Mouse (Mus musculus): Measurements from ENCODE around the gene Engase. TPM values are rescaled to one million over a fixed set of nuclear protein-coding genes. Genes with fewer than 3 reads are reported as not detected.
A peak's percentile ranks its signal among the peaks of the same experiment; 100 is the strongest.

The Engase gene
- polyA plus RNA-seq, 1 experiment from 2014 or later: 5.6 TPM

DNA sequence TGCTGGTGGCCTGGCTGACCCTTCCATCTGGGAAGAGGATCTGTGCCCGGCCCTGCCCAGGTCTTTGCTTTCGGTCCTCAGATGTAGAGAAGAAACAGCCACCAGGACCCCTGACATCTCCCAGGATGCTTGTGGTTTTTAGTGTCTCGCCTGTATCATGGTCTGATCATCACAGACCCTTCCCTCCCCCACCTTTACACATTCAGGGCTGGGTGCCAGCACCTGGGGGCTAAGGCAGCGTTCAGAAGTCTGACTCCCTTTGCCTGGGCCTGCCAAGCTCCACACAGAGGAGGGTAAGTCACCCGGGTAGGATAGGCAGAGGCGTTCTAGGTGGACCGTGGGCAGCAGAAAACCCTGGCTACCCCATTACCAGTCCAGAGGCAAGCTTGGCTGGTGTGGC is 31.7 kb downstream of the Engase start:
- WGBS (ENCODE audit: insufficient replicate concordance): 63% methylated on average over 7 of the region's 7 CpGs

DNA sequence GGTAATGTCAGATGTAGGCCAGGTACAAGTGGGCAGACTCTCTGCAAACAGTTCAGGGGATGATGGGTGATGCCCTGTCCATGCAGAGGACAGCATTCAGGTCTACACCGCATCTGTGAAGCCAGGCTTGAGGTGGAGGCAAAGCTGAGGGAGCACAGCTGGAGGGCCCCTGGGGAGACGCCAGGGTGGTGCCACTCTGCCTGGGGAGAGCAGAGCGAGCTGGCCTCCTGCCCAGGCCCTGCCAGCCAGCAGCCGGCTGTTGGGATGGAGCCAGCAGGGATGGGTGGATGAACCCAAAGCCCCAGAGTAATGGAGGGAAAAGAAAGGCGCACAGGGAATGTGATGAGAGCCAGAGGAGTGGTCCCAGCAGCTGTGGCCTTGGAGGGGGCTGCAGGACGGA is 35.2 kb downstream of the Engase start:
- no peak for ATAC-seq
- no peak for DNase-seq
- 66% methylated on average over 6 of the region's 6 CpGs for WGBS (ENCODE audit: insufficient replicate concordance)
- H3K9me3 ChIP-seq (ENCODE audit: low read length): no peaks in the 10 kb centered on the region
- H3K27me3 ChIP-seq (ENCODE audit: insufficient read depth, low read length): peaks cover 2% of the 10 kb centered on the region; the same call in 1 of the 2 replicates
- no peak overlapping the region for H3K27ac ChIP-seq (ENCODE audit: low read depth)
- no peaks in the 10 kb centered on the region for H3K4me1 ChIP-seq (ENCODE audit: insufficient read depth)
- H3K4me3 ChIP-seq (ENCODE audit: low read depth, low read length): no peak overlapping the region
- H3K4me2 ChIP-seq (ENCODE audit: low read depth, low read length): no peak overlapping the region
- TF ChIP-seq EP300 (IDR thresholded peaks at IDR 0.05; ENCODE audit: low read depth) (no peak), CTCF (IDR thresholded peaks at IDR 0.05; ENCODE audit: low read depth) (no peak)
- H3K36me3 ChIP-seq (replicated peaks; ENCODE audit: insufficient read depth, low read length): no peaks in the 10 kb centered on the region
- H3K9ac ChIP-seq (replicated peaks): no peak overlapping the region

More for the DNA sequence above, 31.7 kb downstream of the Engase start:
- no peak for ATAC-seq
- H3K9ac ChIP-seq (replicated peaks): no peak overlapping the region
- H3K36me3 ChIP-seq (replicated peaks; ENCODE audit: insufficient read depth, low read length): no peaks in the 10 kb centered on the region
- TF ChIP-seq EP300 (IDR thresholded peaks at IDR 0.05; ENCODE audit: low read depth) (no peak), CTCF (IDR thresholded peaks at IDR 0.05; ENCODE audit: low read depth) (no peak)
- no peak overlapping the region for H3K4me2 ChIP-seq (ENCODE audit: low read depth, low read length)
- no peak overlapping the region for H3K4me3 ChIP-seq (ENCODE audit: low read depth, low read length)
- no peak for DNase-seq
- no peaks in the 10 kb centered on the region for H3K4me1 ChIP-seq (ENCODE audit: insufficient read depth)
- no peak overlapping the region for H3K27ac ChIP-seq (ENCODE audit: low read depth)
- no peaks in the 10 kb centered on the region for H3K9me3 ChIP-seq (ENCODE audit: low read length)
- peaks cover 13% of the 10 kb centered on the region; the same call in 1 of the 2 replicates for H3K27me3 ChIP-seq (ENCODE audit: insufficient read depth, low read length)

DNA sequence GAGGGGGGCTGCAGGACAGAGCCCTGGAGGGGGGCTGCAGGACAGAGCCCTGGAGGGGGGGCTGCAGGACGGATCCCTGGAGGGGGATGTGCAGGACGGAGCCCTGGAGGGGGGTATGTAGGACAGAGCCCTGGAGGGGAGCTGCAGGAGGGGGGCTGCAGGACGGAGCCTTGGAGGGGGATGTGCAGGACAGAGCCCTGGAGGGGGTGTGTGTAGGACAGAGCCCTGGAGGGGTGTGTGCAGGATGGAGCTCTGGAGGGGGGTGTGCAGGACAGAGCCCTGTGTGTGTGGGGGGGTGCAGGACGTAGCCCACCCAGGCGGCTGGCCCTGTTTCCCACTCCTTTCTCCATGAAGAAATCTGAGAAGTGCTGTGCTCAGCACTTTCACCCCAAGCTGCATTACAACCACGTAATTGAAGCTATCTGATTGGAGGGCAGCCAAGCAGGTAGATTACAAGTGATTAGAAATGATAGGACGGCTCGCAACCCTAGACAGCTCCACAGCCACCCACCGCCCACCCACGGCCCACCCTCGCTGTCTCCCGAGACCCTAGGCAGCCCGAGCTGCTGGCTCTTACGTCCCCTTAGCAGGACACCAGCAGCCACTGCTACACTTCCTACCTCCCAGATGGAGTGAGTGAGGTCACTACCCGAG is 35.8 kb downstream of the Engase start:
- WGBS (ENCODE audit: insufficient replicate concordance): 61% methylated on average over 14 of the region's 15 CpGs
- Histone ChIP-seq H3K27ac (ENCODE audit: low read depth) (no peak overlapping the region), H3K4me1 (ENCODE audit: insufficient read depth) (no peaks in the 10 kb centered on the region), H3K27me3 (ENCODE audit: insufficient read depth, low read length) (peaks cover 2% of the 10 kb centered on the region; the same call in 1 of the 2 replicates), H3K4me3 (ENCODE audit: low read depth, low read length) (no peak overlapping the region), H3K9me3 (ENCODE audit: low read length) (no peaks in the 10 kb centered on the region), H3K9ac (replicated peaks) (no peak overlapping the region), H3K4me2 (ENCODE audit: low read depth, low read length) (no peak overlapping the region), H3K36me3 (replicated peaks; ENCODE audit: insufficient read depth, low read length) (no peaks in the 10 kb centered on the region)
- DNase-seq: no peak
- ATAC-seq: no peak
- TF ChIP-seq EP300 (IDR thresholded peaks at IDR 0.05; ENCODE audit: low read depth): no peak
- TF ChIP-seq CTCF (IDR thresholded peaks at IDR 0.05; ENCODE audit: low read depth): no peak

DNA sequence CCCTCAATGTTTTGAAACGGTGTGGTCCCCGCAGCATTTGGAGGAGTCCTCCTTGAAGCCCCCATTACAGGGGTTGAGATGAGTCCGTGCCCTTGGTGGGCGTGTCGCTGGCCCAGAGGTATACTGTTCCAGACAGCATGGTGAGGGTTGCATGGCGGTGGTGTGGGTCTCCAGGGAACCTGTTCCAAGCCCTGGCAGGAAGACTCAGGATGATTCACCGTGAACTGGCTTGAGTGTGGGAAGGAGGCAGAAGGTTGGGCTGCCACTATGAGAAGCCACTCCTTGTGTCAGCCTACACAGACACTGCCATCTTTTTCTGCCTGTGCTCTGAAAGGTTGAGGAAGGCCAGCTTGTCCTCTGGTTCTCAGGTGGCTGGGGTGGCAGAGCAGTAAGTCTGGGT is 41.3 kb downstream of the Engase start:
- Histone ChIP-seq H3K4me2 (ENCODE audit: low read depth, low read length) (no peak overlapping the region), H3K4me1 (ENCODE audit: insufficient read depth) (no peaks in the 10 kb centered on the region), H3K27ac (ENCODE audit: low read depth) (no peak overlapping the region), H3K27me3 (ENCODE audit: insufficient read depth, low read length) (no peaks in the 10 kb centered on the region), H3K4me3 (ENCODE audit: low read depth, low read length) (no peak overlapping the region), H3K9me3 (ENCODE audit: low read length) (no peaks in the 10 kb centered on the region), H3K9ac (replicated peaks) (no peak overlapping the region), H3K36me3 (replicated peaks; ENCODE audit: insufficient read depth, low read length) (no peaks in the 10 kb centered on the region)
- DNase-seq (no peak), ATAC-seq (no peak)
- TF ChIP-seq CTCF (IDR thresholded peaks at IDR 0.05; ENCODE audit: low read depth) (no peak), EP300 (IDR thresholded peaks at IDR 0.05; ENCODE audit: low read depth) (no peak)
- 74% methylated on average over 7 of the region's 7 CpGs for WGBS (ENCODE audit: insufficient replicate concordance)

DNA sequence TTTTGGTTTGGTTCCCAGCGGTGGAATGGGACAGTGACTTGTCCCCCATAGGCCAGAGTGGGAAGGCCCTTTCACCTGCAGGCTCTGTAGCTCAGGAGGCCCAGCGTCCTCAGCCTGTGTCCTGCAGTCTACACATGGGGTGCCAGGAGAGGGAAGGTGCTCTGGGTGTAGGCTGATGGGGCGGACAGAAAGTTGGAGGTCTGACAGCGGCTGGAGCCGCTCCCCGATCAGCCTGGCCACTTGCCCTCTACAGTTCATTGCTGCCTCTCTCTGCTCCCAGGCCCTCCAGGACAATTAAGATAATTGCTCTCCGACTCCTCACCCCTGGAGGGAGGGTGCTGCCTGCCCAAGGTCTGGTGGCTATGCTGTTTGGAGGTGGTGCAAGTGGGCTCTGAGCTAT is 42.1 kb downstream of the Engase start:
- Histone ChIP-seq H3K4me3 (ENCODE audit: low read depth, low read length) (no peak overlapping the region), H3K9ac (replicated peaks) (no peak overlapping the region), H3K4me2 (ENCODE audit: low read depth, low read length) (no peak overlapping the region), H3K4me1 (ENCODE audit: insufficient read depth) (no peaks in the 10 kb centered on the region), H3K27ac (ENCODE audit: low read depth) (no peak overlapping the region), H3K27me3 (ENCODE audit: insufficient read depth, low read length) (no peaks in the 10 kb centered on the region), H3K9me3 (ENCODE audit: low read length) (no peaks in the 10 kb centered on the region), H3K36me3 (replicated peaks; ENCODE audit: insufficient read depth, low read length) (no peaks in the 10 kb centered on the region)
- no peak for DNase-seq
- ATAC-seq: no peak
- WGBS (ENCODE audit: insufficient replicate concordance): 71% methylated on average over 7 of the region's 7 CpGs
- TF ChIP-seq EP300 (IDR thresholded peaks at IDR 0.05; ENCODE audit: low read depth) (no peak), CTCF (IDR thresholded peaks at IDR 0.05; ENCODE audit: low read depth) (no peak)

DNA sequence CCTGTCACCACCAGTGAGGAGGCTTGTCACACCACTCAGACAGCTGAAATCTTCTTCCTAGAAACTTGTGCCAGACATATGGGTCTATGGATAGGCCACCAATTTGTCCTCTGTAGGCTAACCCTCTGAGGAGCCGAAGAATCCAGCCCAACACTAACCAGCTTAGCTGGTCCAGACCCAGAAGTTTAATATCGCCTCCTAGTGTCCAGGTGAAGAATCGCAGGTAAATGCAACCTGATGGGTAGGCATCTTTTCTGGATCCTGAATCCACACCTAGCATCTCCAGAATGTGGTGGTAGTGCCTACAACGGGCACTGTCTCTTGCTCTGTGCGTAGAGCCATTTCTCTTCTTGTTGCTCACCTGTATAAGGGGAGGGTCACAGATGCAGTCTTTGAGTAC is 43.6 kb downstream of the Engase start:
- no peak for ATAC-seq
- Histone ChIP-seq H3K4me2 (ENCODE audit: low read depth, low read length) (no peak overlapping the region), H3K9ac (replicated peaks) (no peak overlapping the region), H3K9me3 (ENCODE audit: low read length) (no peaks in the 10 kb centered on the region), H3K4me1 (ENCODE audit: insufficient read depth) (no peaks in the 10 kb centered on the region), H3K4me3 (ENCODE audit: low read depth, low read length) (no peak overlapping the region), H3K36me3 (replicated peaks; ENCODE audit: insufficient read depth, low read length) (no peaks in the 10 kb centered on the region), H3K27ac (ENCODE audit: low read depth) (no peak overlapping the region), H3K27me3 (ENCODE audit: insufficient read depth, low read length) (no peaks in the 10 kb centered on the region)
- DNase-seq: no peak
- WGBS (ENCODE audit: insufficient replicate concordance): 44% methylated on average over 5 of the region's 5 CpGs
- TF ChIP-seq EP300 (IDR thresholded peaks at IDR 0.05; ENCODE audit: low read depth) (no peak), CTCF (IDR thresholded peaks at IDR 0.05; ENCODE audit: low read depth) (peak; percentile 60)

All from liver, postnatal 0 days (tissue).